Mouse (Mus musculus) limb, embryonic 14.5 days (tissue): ENCODE results near the gene Alg12. TPM values are rescaled to one million over a fixed set of nuclear protein-coding genes. Genes with fewer than 3 reads are reported as not detected.
A peak's percentile ranks its signal among the peaks of the same experiment; 100 is the strongest.

Experiments used
- ATAC-seq: fragments of 200-750 bp; cut with Nextera tagmentation; 2 replicates; pipeline ENCODE4 v1.8.0; 2017; ENCODE audit warnings: low read depth, moderate number of reproducible peaks, moderate TSS enrichment; ENCODE audit not compliant: low FRiP score
- DNase-seq: peaks from one replicate; pipeline ENCODE4 v3.0.0-alpha.2; 2015; ENCODE audit warnings: low spot score
- H3K27ac ChIP-seq: fragments of 300-500 bp; sonication (generic); replicated peaks from 2 replicates; pipeline ENCODE4 v1.5.1; 2014; ENCODE audit warnings: low read depth, mild to moderate bottlenecking, low read length, moderate library complexity, mixed read lengths
- H3K27me3 ChIP-seq: fragments of 300-500 bp; sonication (generic); 2 replicates; pipeline ENCODE4 v1.6.1; 2014; ENCODE audit warnings: low read length, mixed read lengths; ENCODE audit not compliant: control insufficient read depth, insufficient read depth
- H3K36me3 ChIP-seq: fragments of 300-500 bp; sonication (generic); 2 replicates; pipeline ENCODE4 v1.6.1; 2014; ENCODE audit warnings: mild to moderate bottlenecking, low read length, moderate library complexity, mixed read lengths; ENCODE audit not compliant: control insufficient read depth, insufficient read depth
- H3K4me1 ChIP-seq: fragments of 300-500 bp; sonication (generic); 2 replicates; pipeline ENCODE4 v1.6.1; 2014; ENCODE audit warnings: antibody characterized with exemption, low read length, mixed read lengths; ENCODE audit not compliant: control insufficient read depth, insufficient read depth
- H3K4me2 ChIP-seq: fragments of 300-500 bp; sonication (generic); replicated peaks from 2 replicates; pipeline ENCODE4 v1.6.1; 2014; ENCODE audit warnings: low read depth, mild to moderate bottlenecking, low read length, moderate library complexity; ENCODE audit not compliant: severe bottlenecking
- H3K4me3 ChIP-seq: fragments of 300-500 bp; sonication (generic); replicated peaks from 2 replicates; pipeline ENCODE4 v1.5.1; 2014; ENCODE audit warnings: low read length
- H3K9ac ChIP-seq: fragments of 300-500 bp; sonication (generic); 2 replicates; pipeline ENCODE4 v1.6.1; 2014; ENCODE audit warnings: mild to moderate bottlenecking, low read depth, low read length, moderate library complexity; ENCODE audit not compliant: severe bottlenecking
- H3K9me3 ChIP-seq: fragments of 300-500 bp; sonication (generic); 2 replicates; pipeline ENCODE4 v1.6.1; 2016; ENCODE audit warnings: low read length; ENCODE audit not compliant: control insufficient read depth
- POLR2A ChIP-seq: fragments of 200-500 bp; IDR thresholded peaks from 2 replicates; pipeline ENCODE4 v1.8.0; 2012; ENCODE audit warnings: inconsistent platforms, mild to moderate bottlenecking, moderate library complexity, borderline replicate concordance; ENCODE audit not compliant: insufficient read depth, insufficient read length; ENCODE audit errors: extremely low read depth
- WGBS: fragments of 180-500 bp; shearing (Covaris S2); extraction: QIAGEN DNeasy Blood & Tissue Kit; methylation state at CpG from one replicate; pipeline ENCODE4 v1.1.7; 2014; 5-methylcytosine and 5-hydroxymethylcytosine counted together
- polyA plus RNA-seq, 2 experiments: library from polyadenylated mRNA; depleted of rRNA in 1 of 2; stranded (reverse) in 1 of 2; unstranded in 1 of 2; fragments of >200 nt; fragmentation: Nextera tagmentation in 1 of 2; extraction: Ambion mirVana in 1 of 2; gene quantifications; 2 replicates each; pipeline versions ENCODE4 v1.2.1 to v1.2.3; 2012 to 2014

The Alg12 gene
- polyA plus RNA-seq, 2 experiments: 12.1 to 17.9 TPM

DNA sequence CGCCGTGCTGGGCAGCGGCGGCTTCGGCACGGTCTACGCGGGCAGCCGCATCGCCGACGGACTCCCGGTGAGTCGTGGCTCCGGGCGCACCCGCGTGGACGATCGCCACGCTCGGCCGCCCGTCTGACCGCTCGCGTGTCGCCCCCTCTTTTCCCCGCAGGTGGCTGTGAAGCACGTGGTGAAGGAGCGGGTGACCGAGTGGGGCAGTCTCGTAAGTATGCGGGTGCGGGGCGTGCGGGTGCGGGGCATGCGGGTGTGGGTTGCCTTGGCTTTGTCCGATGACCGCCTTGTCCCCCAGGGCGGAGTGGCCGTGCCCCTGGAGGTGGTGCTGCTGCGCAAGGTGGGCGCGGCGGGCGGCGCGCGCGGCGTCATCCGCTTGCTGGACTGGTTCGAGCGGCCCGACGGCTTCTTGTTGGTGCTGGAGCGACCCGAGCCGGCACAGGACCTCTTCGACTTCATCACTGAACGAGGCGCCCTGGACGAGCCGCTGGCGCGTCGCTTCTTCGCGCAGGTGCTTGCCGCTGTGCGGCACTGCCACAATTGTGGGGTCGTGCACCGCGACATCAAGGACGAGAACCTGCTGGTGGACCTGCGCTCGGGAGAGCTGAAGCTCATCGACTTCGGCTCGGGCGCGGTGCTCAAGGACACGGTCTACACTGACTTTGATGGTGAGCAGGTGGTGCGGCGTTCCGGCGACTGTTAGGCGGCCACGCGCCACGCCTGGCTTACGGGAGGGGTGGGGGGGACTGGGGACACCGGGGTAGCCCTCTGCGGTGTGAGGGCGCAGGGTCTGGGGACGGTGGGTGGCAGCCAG is 44.0 kb upstream of the Alg12 start:
- peak overlapping the region; percentile 94; the same call in 1 of the 2 replicates for H3K27ac ChIP-seq
- DNase-seq (no peak), ATAC-seq (no peak)
- H3K27me3 ChIP-seq: no peaks in the 10 kb centered on the region
- H3K4me3 ChIP-seq: peak overlapping the region; percentile 70
- H3K4me2 ChIP-seq: peak overlapping the region; percentile 93
- no peaks in the 10 kb centered on the region for H3K9me3 ChIP-seq
- under 1% methylated on average over 83 of the region's 98 CpGs for WGBS
- peak overlapping the region; percentile 75 for H3K9ac ChIP-seq
- peaks cover 26% of the 10 kb centered on the region for H3K36me3 ChIP-seq
- TF ChIP-seq POLR2A: no peak
- peaks cover 28% of the 10 kb centered on the region for H3K4me1 ChIP-seq

DNA sequence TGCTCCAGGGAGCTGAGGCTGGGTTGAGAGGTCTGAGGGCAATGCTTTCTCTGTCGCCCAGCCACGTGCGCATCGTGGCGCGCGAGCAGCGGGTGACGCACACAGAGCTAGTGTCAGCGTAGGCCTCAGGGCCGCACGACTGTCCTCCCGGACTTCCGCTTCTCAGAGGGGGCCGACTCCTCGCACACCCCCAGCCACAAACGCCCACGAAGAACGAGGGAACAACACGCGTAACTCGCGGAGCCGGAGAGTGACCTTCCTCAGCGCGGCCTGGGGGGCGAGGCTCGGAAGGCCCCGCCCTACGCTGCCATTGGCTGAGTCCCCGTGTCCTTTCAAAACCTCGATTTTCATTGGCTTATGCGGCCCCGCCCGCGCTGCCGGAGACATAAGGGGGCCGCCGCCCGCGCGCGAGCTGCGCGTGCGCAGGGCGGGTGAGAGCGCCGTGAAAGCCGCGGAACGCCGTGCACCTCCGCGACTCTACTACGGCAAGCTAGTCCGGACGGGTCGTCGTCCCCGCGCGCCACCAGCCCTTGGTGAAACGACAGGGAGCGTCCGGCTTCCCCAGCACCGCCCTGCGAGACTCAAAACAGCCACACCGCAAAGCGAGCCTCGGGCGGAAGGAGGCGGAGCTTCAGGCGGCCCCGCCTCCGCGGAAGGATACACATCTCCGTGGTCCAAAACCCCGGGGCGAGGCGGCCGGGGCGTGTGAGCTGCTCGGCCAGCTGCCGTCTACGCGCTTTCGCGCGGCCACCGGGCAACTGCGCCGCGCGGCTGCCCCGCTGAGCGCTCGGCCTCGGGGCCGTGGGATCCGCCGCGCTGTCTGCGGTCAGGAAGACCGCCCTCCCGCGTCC is 42.9 kb upstream of the Alg12 start, which contains the start of gene Pim3:
Gene Pim3 (plus strand): TSS at position 415 of the 851 bp plus-strand sequence.
- Histone ChIP-seq H3K4me1 (peaks cover 22% of the 10 kb centered on the region), H3K9me3 (no peaks in the 10 kb centered on the region), H3K27me3 (no peaks in the 10 kb centered on the region), H3K4me3 (peak within 1 kb of the TSS; percentile 70), H3K27ac (peak within 1 kb of the TSS; percentile 94), H3K36me3 (peaks cover 26% of the 10 kb centered on the region), H3K4me2 (peak within 1 kb of the TSS; percentile 93), H3K9ac (peak within 1 kb of the TSS; percentile 75)
- under 1% methylated on average over 74 of the region's 107 CpGs for WGBS
- DNase-seq: peak; percentile 97
- TF ChIP-seq POLR2A: peak; percentile 83
- ATAC-seq: peak; percentile 88

DNA sequence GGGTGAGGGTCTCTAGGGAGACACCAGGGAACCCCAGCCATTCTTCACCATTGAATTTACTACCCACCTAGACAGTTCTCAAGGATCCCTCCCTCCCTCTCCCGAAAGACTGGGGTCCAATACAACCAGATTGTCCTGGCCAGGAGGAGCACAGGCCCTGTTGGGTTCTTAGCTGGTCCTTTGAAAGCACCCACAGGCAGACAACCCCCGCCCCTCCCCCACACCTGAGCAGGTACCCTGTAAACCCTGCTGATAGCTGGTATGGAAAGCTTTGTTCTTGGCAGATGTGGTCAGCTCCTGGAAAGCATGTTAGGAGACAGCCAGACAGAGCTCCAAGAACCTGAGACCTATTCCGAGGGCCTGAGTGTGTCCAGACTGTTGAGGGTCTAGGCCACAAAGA is 41.7 kb upstream of the Alg12 start:
- Histone ChIP-seq H3K4me1 (peaks cover 23% of the 10 kb centered on the region), H3K36me3 (peaks cover 17% of the 10 kb centered on the region), H3K9ac (no peak overlapping the region), H3K4me2 (no peak overlapping the region), H3K4me3 (no peak overlapping the region), H3K9me3 (no peaks in the 10 kb centered on the region), H3K27ac (no peak overlapping the region), H3K27me3 (no peaks in the 10 kb centered on the region)
- DNase-seq (no peak), ATAC-seq (no peak)
- WGBS: 95% methylated on average over 3 of the region's 3 CpGs
- TF ChIP-seq POLR2A: no peak

DNA sequence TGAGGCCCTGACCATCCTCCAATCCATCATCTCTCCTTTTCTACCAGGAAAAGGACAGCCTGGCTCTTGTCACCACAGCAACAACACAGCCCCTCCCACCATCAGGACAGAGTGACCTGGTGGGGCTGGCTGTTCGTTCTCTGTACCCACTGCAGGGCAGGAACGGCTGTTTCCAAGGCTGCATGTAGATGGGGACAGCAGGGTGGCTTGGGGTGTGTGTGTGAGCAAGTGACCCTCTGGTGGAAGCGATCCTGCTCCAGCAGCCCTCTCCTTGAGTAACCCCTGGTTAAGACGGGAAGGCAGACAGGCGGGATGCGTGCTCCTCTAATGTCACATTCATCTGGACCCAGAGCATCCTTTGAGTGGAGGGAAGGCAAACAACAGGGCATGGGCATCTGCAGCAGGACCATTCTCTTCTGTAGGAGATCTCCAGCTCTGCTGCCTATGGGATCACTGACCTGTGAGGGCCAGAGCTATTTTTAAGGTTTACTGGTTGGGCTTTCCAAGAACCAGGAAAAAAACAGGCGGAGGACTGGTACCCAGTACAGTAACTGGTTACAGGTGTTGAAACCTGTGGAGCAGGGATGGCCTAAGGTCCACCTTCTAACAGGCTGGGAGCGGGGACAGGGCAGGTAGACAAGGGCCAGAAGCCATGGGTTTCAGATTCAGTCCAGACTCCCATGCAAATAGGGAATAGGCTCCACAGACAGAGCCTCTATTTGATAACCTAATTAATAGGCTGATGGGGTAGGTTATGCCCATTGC is 40.3 kb upstream of the Alg12 start:
- Histone ChIP-seq H3K9me3 (no peaks in the 10 kb centered on the region), H3K4me2 (no peak overlapping the region), H3K27ac (no peak overlapping the region), H3K27me3 (no peaks in the 10 kb centered on the region), H3K9ac (no peak overlapping the region), H3K4me1 (peaks cover 26% of the 10 kb centered on the region), H3K4me3 (no peak overlapping the region), H3K36me3 (peaks cover 3% of the 10 kb centered on the region)
- WGBS: 64% methylated on average over 8 of the region's 8 CpGs
- TF ChIP-seq POLR2A: no peak
- no peak for DNase-seq
- no peak for ATAC-seq

DNA sequence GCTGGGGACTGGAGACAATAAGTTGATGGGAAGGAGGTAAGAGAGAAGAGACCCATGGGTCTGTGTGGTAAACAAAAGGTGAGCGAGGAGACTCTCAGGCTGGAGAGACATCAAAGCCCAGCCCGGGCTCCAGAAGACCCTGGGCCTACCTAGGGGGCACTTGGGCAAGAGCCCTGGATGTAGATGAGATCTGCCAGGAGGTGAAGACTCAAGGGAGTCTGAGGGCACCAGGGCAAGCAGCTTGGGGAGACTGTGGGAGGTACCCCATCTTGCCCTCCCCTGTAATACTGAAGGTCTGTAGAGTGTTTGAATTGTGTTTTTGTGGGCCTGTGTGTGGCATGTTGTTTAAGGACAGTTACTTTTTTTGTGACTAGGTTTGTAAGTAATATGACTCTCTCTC is 39.6 kb upstream of the Alg12 start:
- DNase-seq (no peak), ATAC-seq (no peak)
- TF ChIP-seq POLR2A: no peak
- Histone ChIP-seq H3K4me3 (no peak overlapping the region), H3K9ac (no peak overlapping the region; the same call in 1 of the 2 replicates), H3K9me3 (no peaks in the 10 kb centered on the region), H3K36me3 (no peaks in the 10 kb centered on the region), H3K4me1 (peaks cover 24% of the 10 kb centered on the region), H3K4me2 (no peak overlapping the region), H3K27me3 (no peaks in the 10 kb centered on the region), H3K27ac (no peak overlapping the region)
- 73% methylated on average over 2 of the region's 2 CpGs for WGBS
